Mouse (Mus musculus) small intestine, adult 2 months (tissue): ENCODE data around the gene Sapcd2.

ENCODE experiments used
- CTCF ChIP-seq: fragments of 200-500 bp; IDR thresholded peaks from 2 replicates; pipeline ENCODE4 v1.5.1; 2012; ENCODE audit warnings: low read depth, mild to moderate bottlenecking, control low read depth, inconsistent platforms, low read length, moderate library complexity, mixed read lengths; ENCODE audit not compliant: insufficient replicate concordance, insufficient read length; ENCODE audit errors: extremely low read depth
- POLR2A ChIP-seq: fragments of 200-500 bp; IDR thresholded peaks from 2 replicates; pipeline ENCODE4 v1.6.1; 2012; ENCODE audit warnings: low read depth, mild to moderate bottlenecking, control low read depth, inconsistent platforms, low read length, moderate library complexity

DNA sequence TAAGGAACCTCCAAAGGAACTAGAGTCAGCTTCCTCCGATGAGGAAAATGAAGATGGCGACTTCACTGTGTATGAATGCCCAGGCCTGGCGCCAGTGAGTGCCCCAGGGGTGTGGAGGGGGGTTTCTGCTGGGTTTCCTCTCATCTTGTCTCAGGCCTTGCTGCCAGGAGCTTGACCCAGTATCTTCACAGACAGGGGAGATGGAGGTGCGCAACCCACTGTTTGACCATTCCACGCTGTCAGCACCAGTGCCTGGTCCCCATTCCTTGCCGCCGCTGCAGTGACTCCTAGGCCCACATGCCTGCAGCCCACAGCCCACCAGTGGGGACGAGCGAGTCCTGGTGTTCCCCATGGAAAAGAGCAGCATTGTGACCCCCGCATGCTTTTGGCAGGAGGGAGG is 36.8 kb downstream of the Sapcd2 start:
- no peak for TF ChIP-seq CTCF
- no peak for TF ChIP-seq POLR2A
